Mouse (Mus musculus): Measurements from ENCODE around the gene Tma7. TPM values are rescaled to one million over a fixed set of nuclear protein-coding genes. Genes with fewer than 3 reads are reported as not detected.

Gene Tma7
- polyA plus RNA-seq, 1 experiment from 2014 or later, result 750 TPM

- H3K4me2 ChIP-seq, result peak within 1 kb of the TSS; percentile 79
- no peak within 1 kb of the TSS for H3K27ac ChIP-seq
- peaks cover 11% of the 10 kb centered on the region for H3K4me1 ChIP-seq
- peak within 1 kb of the TSS; percentile 55 for H3K4me3 ChIP-seq
- no peaks in the 10 kb centered on the region for H3K36me3 ChIP-seq (ENCODE audit: poor library complexity, severe bottlenecking)
- no peaks in the 10 kb centered on the region for H3K9me3 ChIP-seq (replicated peaks)
- WGBS, result under 1% methylated on average over 33 of the region's 40 CpGs
- peak; percentile 83 for ATAC-seq
- H3K9ac ChIP-seq, result peak within 1 kb of the TSS; percentile 72
- 0 out of 2 replicates have a peak, but pooled peaks cover 5% of the 10 kb centered on the region for H3K27me3 ChIP-seq
Measured at GRCm38 (mm10) chr9:109038086-109038895, 44.1 kb downstream of the Tma7 start, which contains the start of gene Shisa5. Gene Shisa5, plus strand, starts transcription at chr9:109038565.

GRCm38 (mm10) chr9:109032435-109032834 is 50.0 kb downstream of the Tma7 start:
- no peaks in the 10 kb centered on the region; the same call in 1 of the 2 replicates for H3K36me3 ChIP-seq (ENCODE audit: poor library complexity, severe bottlenecking)
- H3K4me3 ChIP-seq, result no peak overlapping the region
- no peak for ATAC-seq
- no peaks in the 10 kb centered on the region for H3K9me3 ChIP-seq (replicated peaks)
- H3K9ac ChIP-seq, result no peak overlapping the region
- H3K27me3 ChIP-seq, result no peaks in the 10 kb centered on the region
- no peaks in the 10 kb centered on the region for H3K4me1 ChIP-seq
- 89% methylated on average over 6 of the region's 6 CpGs for WGBS
- H3K4me2 ChIP-seq, result no peak overlapping the region
- no peak overlapping the region for H3K27ac ChIP-seq

GRCm38 (mm10) chr9:109031686-109032085 is 50.7 kb downstream of the Tma7 start:
- H3K4me3 ChIP-seq, result no peak overlapping the region
- no peak overlapping the region for H3K9ac ChIP-seq
- no peaks in the 10 kb centered on the region for H3K9me3 ChIP-seq (replicated peaks)
- ATAC-seq, result no peak
- H3K4me2 ChIP-seq, result no peak overlapping the region
- peaks cover under 1% of the 10 kb centered on the region; the same call in 1 of the 2 replicates for H3K36me3 ChIP-seq (ENCODE audit: poor library complexity, severe bottlenecking)
- WGBS, result 85% methylated on average over 8 of the region's 8 CpGs
- H3K4me1 ChIP-seq, result no peaks in the 10 kb centered on the region
- no peaks in the 10 kb centered on the region for H3K27me3 ChIP-seq
- H3K27ac ChIP-seq, result no peak overlapping the region

GRCm38 (mm10) chr9:109031001-109031400 is 51.4 kb downstream of the Tma7 start:
- no peaks in the 10 kb centered on the region for H3K27me3 ChIP-seq
- H3K27ac ChIP-seq, result no peak overlapping the region
- peaks cover 5% of the 10 kb centered on the region; the same call in 1 of the 2 replicates for H3K36me3 ChIP-seq (ENCODE audit: poor library complexity, severe bottlenecking)
- no peak overlapping the region for H3K4me2 ChIP-seq
- H3K9me3 ChIP-seq (replicated peaks), result no peaks in the 10 kb centered on the region
- no peak overlapping the region for H3K4me3 ChIP-seq
- no peaks in the 10 kb centered on the region for H3K4me1 ChIP-seq
- no peak overlapping the region for H3K9ac ChIP-seq
- no peak for ATAC-seq
- WGBS, result 92% methylated on average over 7 of the region's 7 CpGs

- no peak overlapping the region for H3K9ac ChIP-seq
- no peak overlapping the region for H3K4me3 ChIP-seq
- ATAC-seq, result no peak
- no peaks in the 10 kb centered on the region for H3K9me3 ChIP-seq (replicated peaks)
- H3K4me2 ChIP-seq, result no peak overlapping the region
- H3K27ac ChIP-seq, result no peak overlapping the region
- H3K36me3 ChIP-seq (ENCODE audit: poor library complexity, severe bottlenecking), result peaks cover 11% of the 10 kb centered on the region; the same call in 1 of the 2 replicates
- no peaks in the 10 kb centered on the region for H3K4me1 ChIP-seq
- H3K27me3 ChIP-seq, result no peaks in the 10 kb centered on the region
- 65% methylated on average over 3 of the region's 3 CpGs for WGBS
Measured at GRCm38 (mm10) chr9:109030312-109030711, 52.1 kb downstream of the Tma7 start.

- no peak overlapping the region for H3K9ac ChIP-seq
- H3K4me2 ChIP-seq, result no peak overlapping the region
- no peaks in the 10 kb centered on the region for H3K27me3 ChIP-seq
- no peaks in the 10 kb centered on the region for H3K4me1 ChIP-seq
- H3K4me3 ChIP-seq, result no peak overlapping the region
- WGBS, result 86% methylated on average over 5 of the region's 5 CpGs
- H3K27ac ChIP-seq, result no peak overlapping the region
- H3K9me3 ChIP-seq (replicated peaks), result no peaks in the 10 kb centered on the region
- peaks cover 11% of the 10 kb centered on the region; the same call in 1 of the 2 replicates for H3K36me3 ChIP-seq (ENCODE audit: poor library complexity, severe bottlenecking)
- no peak for ATAC-seq
Measured at GRCm38 (mm10) chr9:109028919-109029318, 53.5 kb downstream of the Tma7 start.

GRCm38 (mm10) chr9:109028421-109028820 is 54.0 kb downstream of the Tma7 start:
- ATAC-seq, result no peak
- WGBS, result 81% methylated on average over 3 of the region's 3 CpGs
- Histone ChIP-seq H3K4me2 (no peak overlapping the region), H3K9me3 (replicated peaks) (no peaks in the 10 kb centered on the region), H3K27me3 (no peaks in the 10 kb centered on the region), H3K9ac (no peak overlapping the region), H3K4me3 (no peak overlapping the region), H3K27ac (no peak overlapping the region), H3K4me1 (no peaks in the 10 kb centered on the region), H3K36me3 (ENCODE audit: poor library complexity, severe bottlenecking) (peaks cover 11% of the 10 kb centered on the region; the same call in 1 of the 2 replicates)

GRCm38 (mm10) chr9:109027521-109027920 is 54.9 kb downstream of the Tma7 start:
- Histone ChIP-seq H3K9me3 (replicated peaks) (no peaks in the 10 kb centered on the region), H3K27ac (no peak overlapping the region), H3K27me3 (no peaks in the 10 kb centered on the region), H3K36me3 (ENCODE audit: poor library complexity, severe bottlenecking) (peaks cover 11% of the 10 kb centered on the region; the same call in 1 of the 2 replicates), H3K4me2 (no peak overlapping the region), H3K4me1 (no peaks in the 10 kb centered on the region), H3K4me3 (no peak overlapping the region), H3K9ac (no peak overlapping the region)
- ATAC-seq, result no peak
- 89% methylated on average over 8 of the region's 8 CpGs for WGBS

Other genes starting within 250 kb of the Tma7 start
- gene Slc26a6, start 229.3 kb downstream of the Tma7 start, polyA plus RNA-seq (2015; fragmentation: Nextera tagmentation; extraction: Ambion mirVana), result 8.1 and 8.5 TPM in 2 replicates
- 0.25 TPM in 1 of 2 replicates, not detected in the other for gene Tmem89, start 168.0 kb downstream of the Tma7 start, polyA plus RNA-seq (2015; fragmentation: Nextera tagmentation; extraction: Ambion mirVana)
- gene Uqcrc1, start 146.0 kb downstream of the Tma7 start, polyA plus RNA-seq (2015; fragmentation: Nextera tagmentation; extraction: Ambion mirVana), result 361 and 379 TPM in 2 replicates
- 1.2 and 1.6 TPM in 2 replicates for gene Col7a1, start 129.0 kb downstream of the Tma7 start, polyA plus RNA-seq (2015; fragmentation: Nextera tagmentation; extraction: Ambion mirVana)
- not detected in 2 replicates for gene Ucn2, start 96.6 kb downstream of the Tma7 start, polyA plus RNA-seq (2015; fragmentation: Nextera tagmentation; extraction: Ambion mirVana)
- gene Pfkfb4, start 90.8 kb downstream of the Tma7 start, polyA plus RNA-seq (2015; fragmentation: Nextera tagmentation; extraction: Ambion mirVana), result 14.5 and 16.8 TPM in 2 replicates
- 33.6 and 35.1 TPM in 2 replicates for gene Shisa5, start 44.0 kb downstream of the Tma7 start, polyA plus RNA-seq (2015; fragmentation: Nextera tagmentation; extraction: Ambion mirVana)
- 9.3 and 13.0 TPM in 2 replicates for gene Trex1, start 22.9 kb downstream of the Tma7 start, polyA plus RNA-seq (2015; fragmentation: Nextera tagmentation; extraction: Ambion mirVana)
- 31.4 and 31.5 TPM in 2 replicates for gene Atrip, start 8.5 kb downstream of the Tma7 start, polyA plus RNA-seq (2015; fragmentation: Nextera tagmentation; extraction: Ambion mirVana)
- gene Ccdc51, start 94 bp downstream of the Tma7 start, polyA plus RNA-seq (2015; fragmentation: Nextera tagmentation; extraction: Ambion mirVana), result 17.9 and 18.9 TPM in 2 replicates
- 22.4 and 27.7 TPM in 2 replicates for gene Plxnb1, start 12.8 kb upstream of the Tma7 start, polyA plus RNA-seq (2015; fragmentation: Nextera tagmentation; extraction: Ambion mirVana)
- gene Fbxw21, start 79.5 kb upstream of the Tma7 start, polyA plus RNA-seq (2015; fragmentation: Nextera tagmentation; extraction: Ambion mirVana), result not detected in 2 replicates
- not detected in 2 replicates for gene Fbxw13, start 113.4 kb upstream of the Tma7 start, polyA plus RNA-seq (2015; fragmentation: Nextera tagmentation; extraction: Ambion mirVana)
- not detected in 2 replicates for gene Fbxw20, start 152.2 kb upstream of the Tma7 start, polyA plus RNA-seq (2015; fragmentation: Nextera tagmentation; extraction: Ambion mirVana)
- gene Fbxw14, start 205.1 kb upstream of the Tma7 start, polyA plus RNA-seq (2015; fragmentation: Nextera tagmentation; extraction: Ambion mirVana), result not detected in 2 replicates